Mouse (Mus musculus) midbrain, embryonic 12.5 days (tissue): Measurements from ENCODE around the gene Ifitm3. TPM values are rescaled to one million over a fixed set of nuclear protein-coding genes. Genes with fewer than 3 reads are reported as not detected.

Source experiments
- ATAC-seq: fragments of 200-750 bp; cut with Nextera tagmentation; 2 replicates; pipeline ENCODE4 v1.8.0; 2017; ENCODE audit warnings: low read depth, moderate TSS enrichment, moderate library complexity; ENCODE audit not compliant: low FRiP score
- H3K27ac ChIP-seq: fragments of 300-500 bp; sonication (generic); replicated peaks from 2 replicates; pipeline ENCODE4 v1.5.1; 2016; ENCODE audit warnings: mild to moderate bottlenecking
- H3K27me3 ChIP-seq: fragments of 300-500 bp; sonication (generic); 2 replicates; pipeline ENCODE4 v1.6.1; 2016; ENCODE audit warnings: mild to moderate bottlenecking
- H3K36me3 ChIP-seq: fragments of 300-500 bp; sonication (generic); 2 replicates; pipeline ENCODE4 v1.6.1; 2016
- H3K4me1 ChIP-seq: fragments of 300-500 bp; sonication (generic); 2 replicates; pipeline ENCODE4 v1.6.1; 2016
- H3K4me2 ChIP-seq: fragments of 300-500 bp; sonication (generic); replicated peaks from 2 replicates; pipeline ENCODE4 v1.6.1; 2016; ENCODE audit warnings: mild to moderate bottlenecking, moderate library complexity
- H3K4me3 ChIP-seq: fragments of 300-500 bp; sonication (generic); 2 replicates; pipeline ENCODE4 v1.5.1; 2016; ENCODE audit warnings: mild to moderate bottlenecking
- H3K9ac ChIP-seq: fragments of 300-500 bp; sonication (generic); replicated peaks from 2 replicates; pipeline ENCODE4 v1.6.1; 2016; ENCODE audit warnings: mild to moderate bottlenecking, moderate library complexity
- H3K9me3 ChIP-seq: fragments of 300-500 bp; sonication (generic); 2 replicates; pipeline ENCODE4 v1.6.1; 2016; ENCODE audit warnings: mild to moderate bottlenecking
- WGBS: fragments of 180-500 bp; shearing (Covaris S2); methylation state at CpG from one replicate; pipeline ENCODE4 v1.1.7; 2016; 5-methylcytosine and 5-hydroxymethylcytosine counted together
- polyA plus RNA-seq: library from polyadenylated mRNA; unstranded; fragments of >200 nt; fragmentation: Nextera tagmentation; extraction: Ambion mirVana; gene quantifications from 2 replicates; pipeline ENCODE4 v1.2.1, GENCODE M21; 2016

Gene Ifitm3
- 16.2 and 17.9 TPM in 2 replicates for polyA plus RNA-seq

GRCm38 (mm10) chr7:141010593-141010992, at the start of gene Ifitm3:
Gene Ifitm3, minus strand, starts transcription at chr7:141010770.
- peaks cover 10% of the 10 kb centered on the region; the same call in 1 of the 2 replicates for H3K4me1 ChIP-seq
- no peaks in the 10 kb centered on the region for H3K36me3 ChIP-seq
- no peak within 1 kb of the TSS for H3K9ac ChIP-seq
- H3K27ac ChIP-seq, result no peak within 1 kb of the TSS
- no peaks in the 10 kb centered on the region for H3K9me3 ChIP-seq
- 0 out of 2 replicates have a peak within 1 kb of the TSS, but pooled peaks have one; percentile 4 for H3K4me2 ChIP-seq
- H3K4me3 ChIP-seq, result no peak within 1 kb of the TSS
- ATAC-seq, result no peak
- 32% methylated on average over 10 of the region's 10 CpGs for WGBS
- peaks cover 11% of the 10 kb centered on the region for H3K27me3 ChIP-seq

GRCm38 (mm10) chr7:141059929-141060328, 49.4 kb upstream of the Ifitm3 start:
- H3K4me3 ChIP-seq, result peak overlapping the region; percentile 92
- no peaks in the 10 kb centered on the region; the same call in 1 of the 2 replicates for H3K9me3 ChIP-seq
- no peak; the same call in 1 of the 2 replicates for ATAC-seq
- H3K4me1 ChIP-seq, result peaks cover 22% of the 10 kb centered on the region
- WGBS, result 73% methylated on average over 2 of the region's 2 CpGs
- H3K27ac ChIP-seq, result peak overlapping the region; percentile 86
- peak overlapping the region; percentile 97 for H3K9ac ChIP-seq
- H3K27me3 ChIP-seq, result no peaks in the 10 kb centered on the region
- peak overlapping the region; percentile 89 for H3K4me2 ChIP-seq
- peaks cover 24% of the 10 kb centered on the region for H3K36me3 ChIP-seq

GRCm38 (mm10) chr7:141058601-141059341, 48.2 kb upstream of the Ifitm3 start:
- Histone ChIP-seq H3K4me3 (no peak overlapping the region), H3K9ac (no peak overlapping the region), H3K36me3 (peaks cover 12% of the 10 kb centered on the region), H3K4me2 (no peak overlapping the region), H3K9me3 (no peaks in the 10 kb centered on the region; the same call in 1 of the 2 replicates), H3K4me1 (peaks cover 22% of the 10 kb centered on the region), H3K27me3 (no peaks in the 10 kb centered on the region), H3K27ac (no peak overlapping the region)
- 95% methylated on average over 14 of the region's 14 CpGs for WGBS
- ATAC-seq, result no peak

GRCm38 (mm10) chr7:141057541-141057940, 47.0 kb upstream of the Ifitm3 start:
- H3K4me2 ChIP-seq, result no peak overlapping the region
- H3K4me1 ChIP-seq, result peaks cover 16% of the 10 kb centered on the region
- H3K4me3 ChIP-seq, result no peak overlapping the region
- peaks cover 3% of the 10 kb centered on the region for H3K36me3 ChIP-seq
- no peak overlapping the region for H3K9ac ChIP-seq
- H3K9me3 ChIP-seq, result no peaks in the 10 kb centered on the region; the same call in 1 of the 2 replicates
- no peaks in the 10 kb centered on the region for H3K27me3 ChIP-seq
- WGBS, result 94% methylated on average over 1 of the region's 1 CpGs
- no peak overlapping the region for H3K27ac ChIP-seq
- ATAC-seq, result no peak

GRCm38 (mm10) chr7:141056976-141057375, 46.4 kb upstream of the Ifitm3 start:
- H3K4me2 ChIP-seq, result no peak overlapping the region
- H3K36me3 ChIP-seq, result peaks cover 3% of the 10 kb centered on the region; the same call in 1 of the 2 replicates
- ATAC-seq, result no peak
- peaks cover 10% of the 10 kb centered on the region for H3K4me1 ChIP-seq
- no peak overlapping the region for H3K4me3 ChIP-seq
- WGBS, result 95% methylated on average over 6 of the region's 6 CpGs
- no peaks in the 10 kb centered on the region for H3K27me3 ChIP-seq
- H3K9ac ChIP-seq, result no peak overlapping the region
- H3K9me3 ChIP-seq, result no peaks in the 10 kb centered on the region; the same call in 1 of the 2 replicates
- no peak overlapping the region for H3K27ac ChIP-seq

GRCm38 (mm10) chr7:141055785-141056184, 45.2 kb upstream of the Ifitm3 start:
- Histone ChIP-seq H3K4me3 (no peak overlapping the region), H3K4me1 (peaks cover 5% of the 10 kb centered on the region; the same call in 1 of the 2 replicates), H3K27ac (no peak overlapping the region), H3K27me3 (no peaks in the 10 kb centered on the region), H3K4me2 (no peak overlapping the region), H3K9me3 (no peaks in the 10 kb centered on the region; the same call in 1 of the 2 replicates), H3K36me3 (peaks cover 3% of the 10 kb centered on the region; the same call in 1 of the 2 replicates), H3K9ac (no peak overlapping the region)
- WGBS, result 87% methylated on average over 4 of the region's 4 CpGs
- ATAC-seq, result no peak

- Histone ChIP-seq H3K36me3 (peaks cover 3% of the 10 kb centered on the region; the same call in 1 of the 2 replicates), H3K4me3 (no peak overlapping the region), H3K4me2 (no peak overlapping the region), H3K9ac (no peak overlapping the region), H3K27ac (no peak overlapping the region), H3K4me1 (peaks cover 10% of the 10 kb centered on the region), H3K9me3 (no peaks in the 10 kb centered on the region; the same call in 1 of the 2 replicates), H3K27me3 (0 out of 2 replicates have a peak, but pooled peaks cover 2% of the 10 kb centered on the region)
- no peak for ATAC-seq
- WGBS, result 89% methylated on average over 2 of the region's 2 CpGs
Measured at GRCm38 (mm10) chr7:141052421-141052820, 41.9 kb upstream of the Ifitm3 start.

- 92% methylated on average over 4 of the region's 4 CpGs for WGBS
- H3K4me1 ChIP-seq, result peaks cover 13% of the 10 kb centered on the region
- H3K36me3 ChIP-seq, result peaks cover 3% of the 10 kb centered on the region; the same call in 1 of the 2 replicates
- H3K4me3 ChIP-seq, result no peak overlapping the region
- H3K27ac ChIP-seq, result no peak overlapping the region
- 0 out of 2 replicates have a peak, but pooled peaks cover 5% of the 10 kb centered on the region for H3K27me3 ChIP-seq
- H3K9ac ChIP-seq, result no peak overlapping the region
- ATAC-seq, result no peak
- no peaks in the 10 kb centered on the region; the same call in 1 of the 2 replicates for H3K9me3 ChIP-seq
- H3K4me2 ChIP-seq, result no peak overlapping the region
Measured at GRCm38 (mm10) chr7:141052016-141052415, 41.4 kb upstream of the Ifitm3 start.

- H3K9me3 ChIP-seq, result no peaks in the 10 kb centered on the region; the same call in 1 of the 2 replicates
- no peak overlapping the region for H3K4me3 ChIP-seq
- H3K4me1 ChIP-seq, result peaks cover 13% of the 10 kb centered on the region
- 0 out of 2 replicates have a peak, but pooled peaks cover 5% of the 10 kb centered on the region for H3K27me3 ChIP-seq
- H3K4me2 ChIP-seq, result no peak overlapping the region
- no peak overlapping the region for H3K27ac ChIP-seq
- 74% methylated on average over 17 of the region's 17 CpGs for WGBS
- ATAC-seq, result no peak
- H3K36me3 ChIP-seq, result peaks cover 3% of the 10 kb centered on the region; the same call in 1 of the 2 replicates
- H3K9ac ChIP-seq, result no peak overlapping the region
Measured at GRCm38 (mm10) chr7:141051060-141051685, 40.6 kb upstream of the Ifitm3 start.

GRCm38 (mm10) chr7:141049326-141049725, 38.8 kb upstream of the Ifitm3 start:
- 91% methylated on average over 2 of the region's 2 CpGs for WGBS
- H3K36me3 ChIP-seq, result no peaks in the 10 kb centered on the region
- H3K4me2 ChIP-seq, result no peak overlapping the region
- H3K4me3 ChIP-seq, result no peak overlapping the region
- H3K4me1 ChIP-seq, result peaks cover 13% of the 10 kb centered on the region
- H3K9ac ChIP-seq, result no peak overlapping the region
- 0 out of 2 replicates have a peak, but pooled peaks cover 5% of the 10 kb centered on the region for H3K27me3 ChIP-seq
- H3K9me3 ChIP-seq, result no peaks in the 10 kb centered on the region
- no peak overlapping the region for H3K27ac ChIP-seq
- no peak for ATAC-seq

GRCm38 (mm10) chr7:141048226-141049218, 38.0 kb upstream of the Ifitm3 start:
- WGBS, result 12% methylated on average over 21 of the region's 21 CpGs
- Histone ChIP-seq H3K4me3 (peak overlapping the region; percentile 36), H3K4me2 (peak overlapping the region; percentile 73), H3K9ac (peak overlapping the region; percentile 43; the same call in 1 of the 2 replicates), H3K4me1 (peaks cover 13% of the 10 kb centered on the region), H3K27me3 (0 out of 2 replicates have a peak, but pooled peaks cover 5% of the 10 kb centered on the region), H3K9me3 (no peaks in the 10 kb centered on the region), H3K27ac (no peak overlapping the region), H3K36me3 (no peaks in the 10 kb centered on the region)
- peak; percentile 88 for ATAC-seq
